Mouse (Mus musculus) MEL (cell line): Measurements from ENCODE around the gene Dock11.

Experiments used
- CTCF ChIP-seq, 3 experiments: IDR thresholded peaks in 2 of 3; conservative IDR thresholded peaks in 1 of 3; 2 replicates each; pipeline ENCODE4 v1.5.1; 2011 to 2012; ENCODE audit warnings: low read length in 3 of 3, low read depth in 2 of 3, mild to moderate bottlenecking in 2 of 3, improper control_type of control experiment in 1 of 3, inconsistent platforms in 1 of 3, mixed read lengths in 1 of 3, moderate library complexity in 1 of 3; ENCODE audit not compliant: control insufficient read depth in 1 of 3, insufficient read depth in 1 of 3, poor library complexity in 1 of 3, severe bottlenecking in 1 of 3
- EP300 ChIP-seq, 2 experiments: IDR thresholded peaks; 2 replicates each; pipeline ENCODE4 v1.6.1; 2011; ENCODE audit warnings: improper control_type of control experiment in 2 of 2, low read length in 2 of 2, low read depth in 1 of 2, mild to moderate bottlenecking in 1 of 2
- ETS1 ChIP-seq: IDR thresholded peaks from 2 replicates; pipeline ENCODE4 v1.6.1; 2012; ENCODE audit warnings: low read depth, mild to moderate bottlenecking, inconsistent platforms, low read length, improper control_type of control experiment, moderate library complexity
- GATA1 ChIP-seq: IDR thresholded peaks from 2 replicates; pipeline ENCODE4 v1.6.1; 2011; ENCODE audit warnings: low read depth, low read length, improper control_type of control experiment
- KAT2A ChIP-seq: conservative IDR thresholded peaks from 2 replicates; pipeline ENCODE4 v1.6.1; 2012; ENCODE audit warnings: low read depth, low read length, improper control_type of control experiment, inconsistent platforms
- MAX ChIP-seq: IDR thresholded peaks from 2 replicates; pipeline ENCODE4 v1.6.1; 2011; ENCODE audit warnings: low read length, improper control_type of control experiment
- POLR2A ChIP-seq, 2 experiments: IDR thresholded peaks; 2 replicates each; pipeline ENCODE4 v1.6.1; 2011 to 2012; ENCODE audit warnings: low read length in 2 of 2, mild to moderate bottlenecking in 2 of 2, control low read depth in 1 of 2, improper control_type of control experiment in 1 of 2, low read depth in 1 of 2, moderate library complexity in 1 of 2; ENCODE audit not compliant: control insufficient read depth in 1 of 2, insufficient read depth in 1 of 2, poor library complexity in 1 of 2
- USF1 ChIP-seq: IDR thresholded peaks from 2 replicates; pipeline ENCODE4 v1.6.1; 2014; ENCODE audit warnings: low read depth, mild to moderate bottlenecking, inconsistent platforms, low read length, improper control_type of control experiment, moderate library complexity
- ZMIZ1 ChIP-seq: IDR thresholded peaks from 2 replicates; pipeline ENCODE4 v1.6.1; 2012; ENCODE audit warnings: low read depth, mild to moderate bottlenecking, inconsistent platforms, low read length, improper control_type of control experiment, moderate library complexity

- TF ChIP-seq EP300 (IDR thresholded peaks at IDR 0.05; ENCODE audit: low read depth in 1 of 2, low read length in 2 of 2) (0 out of 4 replicates have a peak, but pooled peaks of 1 of the 2 experiments have one; percentile 16), GATA1 (no peak), CTCF (IDR thresholded peaks at IDR 0.05 in 2 of 3, conservative IDR thresholded peaks at IDR 0.05 in 1 of 3; ENCODE audit: control insufficient read depth in 1 of 3, insufficient read depth in 1 of 3, low read depth in 2 of 3, low read length in 3 of 3, poor library complexity in 1 of 3, severe bottlenecking in 1 of 3) (no peak), POLR2A (IDR thresholded peaks at IDR 0.05; ENCODE audit: control insufficient read depth in 1 of 2, insufficient read depth in 1 of 2, low read depth in 1 of 2, low read length in 2 of 2, poor library complexity in 1 of 2) (no peak), KAT2A (no peak), USF1 (no peak), ZMIZ1 (no peak), MAX (no peak), ETS1 (0 out of 2 replicates have a peak, but pooled peaks have one; percentile 23)
These were observed 9.2 kb downstream of the Dock11 start for GRCm38 (mm10) chrX:35897648-35898500.
